Mouse (Mus musculus): Measurements from ENCODE around the gene Fermt1.

Gene Fermt1

DNA sequence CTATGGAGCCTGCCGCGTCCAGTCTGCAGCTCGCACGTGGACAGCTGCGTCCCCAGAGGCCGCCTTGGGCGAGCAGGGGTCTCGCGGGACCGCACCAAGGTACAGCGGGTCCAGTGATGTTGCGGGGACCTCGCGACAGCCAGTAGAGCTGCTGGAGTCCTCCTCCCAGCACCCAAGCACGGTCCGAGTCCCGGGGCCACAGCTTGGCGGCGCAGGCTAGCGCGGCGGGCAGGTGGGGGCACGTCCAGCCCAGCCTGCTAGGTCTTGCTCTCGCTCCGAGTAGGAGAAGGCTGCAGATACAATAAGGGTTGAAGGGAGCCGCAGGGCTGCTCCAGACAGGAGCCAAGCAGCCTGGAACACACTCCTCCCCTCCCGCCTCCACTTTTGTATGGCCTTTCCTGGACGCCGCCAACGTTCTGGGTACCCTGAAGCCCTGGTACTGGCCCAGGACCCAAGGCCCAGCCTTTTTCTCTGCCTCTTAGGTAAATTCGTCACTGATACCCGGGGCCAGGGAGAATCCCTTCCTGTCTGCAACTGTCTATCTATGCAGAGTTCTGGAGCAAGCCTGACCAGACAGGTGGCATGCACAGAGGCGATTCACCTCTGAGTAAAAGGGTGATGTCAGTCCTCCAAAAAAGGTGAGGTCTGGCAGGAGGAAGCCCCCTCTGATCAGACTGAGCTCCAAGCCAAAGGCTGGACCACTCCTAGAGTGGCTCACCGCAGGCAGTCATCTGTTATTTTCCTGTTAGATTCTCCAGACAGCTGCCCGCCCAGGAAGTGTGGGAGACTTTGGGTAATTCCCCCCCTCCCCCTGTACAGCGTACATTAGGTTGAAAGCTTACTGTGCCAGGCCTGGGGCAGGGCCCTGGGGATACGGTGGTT is at the start of gene Fermt1:
Fermt1 (minus strand) TSS at position 581 of the 882 bp plus-strand sequence.
- in situ Hi-C loops (cut with MboI, MseI), result no loop called here

DNA sequence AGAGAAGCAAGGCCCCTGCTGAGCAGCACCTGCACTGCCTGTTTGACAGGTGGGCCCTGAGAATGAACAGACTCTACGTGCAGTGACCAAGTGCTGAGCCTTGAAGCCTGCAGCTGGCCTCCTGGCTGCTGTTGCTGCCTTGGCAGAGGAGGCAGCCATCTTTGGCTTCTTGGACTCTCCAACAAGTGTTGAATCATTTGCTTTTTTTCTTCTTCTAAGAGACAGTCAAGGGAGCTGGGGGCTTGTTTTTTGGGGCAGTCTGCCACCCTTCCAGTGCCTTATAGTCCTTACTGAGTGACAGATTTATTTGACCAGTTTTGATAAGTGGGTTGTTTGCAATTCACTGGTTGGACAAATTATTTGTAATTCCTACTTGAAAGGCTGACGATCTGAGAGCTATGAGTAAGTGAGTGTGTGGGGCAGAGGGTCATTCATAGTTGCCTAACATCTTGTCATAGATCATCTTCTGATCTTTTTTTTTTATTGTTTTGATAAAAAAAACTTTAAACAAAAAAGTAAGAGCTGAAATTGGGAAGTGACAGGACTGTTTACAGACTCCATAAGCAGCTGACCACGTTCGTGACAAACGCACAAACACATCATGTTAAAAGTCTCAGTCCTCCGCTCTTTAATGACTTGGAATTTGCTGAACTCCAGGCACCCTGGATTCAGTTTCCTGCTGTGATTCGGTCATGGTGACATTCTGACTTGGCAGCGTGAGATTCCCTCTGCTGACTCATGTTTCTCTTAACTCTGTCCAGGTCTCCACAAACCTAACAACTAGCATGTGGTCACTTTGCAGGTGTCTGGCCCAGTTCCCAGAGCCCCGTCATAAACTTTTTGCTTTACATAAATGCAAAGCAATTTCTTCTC is 47.2 kb upstream of the Fermt1 start:
- in situ Hi-C loops (cut with MboI, MseI), result no loop called here

DNA sequence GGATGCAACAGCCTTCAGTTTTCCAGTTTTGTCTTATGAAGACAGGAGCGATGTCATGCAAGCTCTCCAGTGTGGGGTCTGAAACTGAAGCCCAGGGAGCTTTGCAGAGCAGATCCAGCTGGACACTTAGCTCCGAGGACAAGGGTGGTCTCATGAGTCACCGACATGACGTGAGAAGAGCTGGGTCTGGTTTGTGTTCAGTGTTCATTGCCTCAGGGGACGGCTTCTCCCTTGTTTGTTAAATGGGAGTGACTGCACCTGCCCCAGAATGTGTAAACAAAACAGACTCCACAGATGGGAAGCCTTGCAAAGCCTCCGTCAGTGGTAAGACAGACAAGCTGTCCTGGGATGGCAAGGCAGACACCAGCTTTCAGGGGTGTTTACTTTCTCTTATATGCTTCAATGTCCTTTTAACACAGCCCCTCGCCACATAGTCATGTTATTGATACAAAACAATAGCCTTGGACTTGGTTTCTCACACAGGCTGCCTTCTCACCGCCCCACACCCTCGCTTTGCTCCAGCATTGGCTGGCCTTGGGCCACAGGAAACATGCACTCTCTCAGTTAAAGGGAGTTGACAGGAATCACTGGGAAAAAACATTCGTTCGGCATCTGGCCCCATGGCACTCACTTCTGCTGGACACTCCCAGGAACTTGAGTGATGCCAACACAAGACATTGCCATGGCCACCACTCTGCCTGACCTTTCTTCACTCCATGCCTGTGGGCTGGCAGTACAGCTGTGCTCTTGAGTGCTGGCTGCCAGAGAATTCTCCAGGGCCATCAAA is 44.3 kb upstream of the Fermt1 start:
- in situ Hi-C loops (cut with MboI, MseI), result no loop called here

DNA sequence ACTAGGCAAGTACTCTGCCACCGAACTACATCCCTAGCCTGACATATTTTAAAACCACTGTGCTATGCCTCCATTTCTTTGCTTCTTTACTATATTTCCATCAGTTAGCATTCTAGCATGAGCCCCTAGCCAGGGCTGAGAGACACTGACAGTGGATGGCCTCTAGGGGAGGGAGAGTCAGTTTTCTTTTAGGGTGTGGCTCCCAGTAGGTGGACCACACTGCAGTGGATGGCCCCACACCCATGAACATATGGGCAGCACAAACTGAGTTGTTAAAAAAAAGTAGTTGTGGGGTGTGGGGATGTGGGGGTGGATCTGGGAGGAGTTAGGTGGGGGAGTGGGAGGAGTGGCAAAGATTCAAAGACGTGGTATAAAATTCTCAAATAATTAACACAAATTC is 27.6 kb upstream of the Fermt1 start:
- in situ Hi-C loops (cut with MboI, MseI), result no loop called here

DNA sequence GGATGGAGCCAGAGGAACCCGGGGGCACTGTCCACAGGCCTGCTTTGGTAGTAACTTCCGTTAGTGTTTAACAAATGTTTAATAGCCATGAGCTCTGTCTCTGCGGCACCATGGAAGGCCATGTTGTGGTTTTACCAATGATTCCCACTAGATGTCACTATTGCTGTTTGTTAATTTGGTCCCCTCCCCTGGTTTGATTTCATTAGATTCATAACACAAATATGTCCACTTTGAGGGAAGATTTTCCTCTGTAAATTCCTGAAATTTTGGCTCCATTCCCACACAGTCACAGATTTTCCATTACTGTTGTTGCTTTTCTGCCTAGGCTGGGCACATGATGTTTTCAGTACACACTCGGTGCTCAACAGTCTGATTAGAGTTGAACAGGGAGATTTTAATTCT is 25.1 kb upstream of the Fermt1 start:
- in situ Hi-C loops (cut with MboI, MseI), result no loop called here

DNA sequence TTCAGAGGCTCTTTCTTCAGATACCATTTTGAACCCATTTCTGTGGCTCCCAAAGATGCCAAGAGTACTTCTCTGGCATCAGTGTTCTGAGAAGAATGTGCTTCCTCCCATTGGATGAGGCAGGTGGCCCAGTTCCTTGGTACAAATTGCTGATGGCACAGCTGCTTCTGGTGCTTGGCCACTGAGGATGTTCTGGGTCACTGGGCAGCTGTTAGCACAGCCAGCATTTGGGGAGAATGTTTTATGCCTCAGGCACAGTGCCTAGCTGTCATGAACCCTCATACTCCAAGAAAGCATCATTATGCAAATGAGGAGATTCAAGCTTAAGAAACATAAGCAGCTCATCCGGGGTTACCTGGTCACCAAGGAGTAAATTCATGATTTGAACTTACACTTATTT is 12.1 kb upstream of the Fermt1 start:
- in situ Hi-C loops (cut with MboI, MseI), result no loop called here

DNA sequence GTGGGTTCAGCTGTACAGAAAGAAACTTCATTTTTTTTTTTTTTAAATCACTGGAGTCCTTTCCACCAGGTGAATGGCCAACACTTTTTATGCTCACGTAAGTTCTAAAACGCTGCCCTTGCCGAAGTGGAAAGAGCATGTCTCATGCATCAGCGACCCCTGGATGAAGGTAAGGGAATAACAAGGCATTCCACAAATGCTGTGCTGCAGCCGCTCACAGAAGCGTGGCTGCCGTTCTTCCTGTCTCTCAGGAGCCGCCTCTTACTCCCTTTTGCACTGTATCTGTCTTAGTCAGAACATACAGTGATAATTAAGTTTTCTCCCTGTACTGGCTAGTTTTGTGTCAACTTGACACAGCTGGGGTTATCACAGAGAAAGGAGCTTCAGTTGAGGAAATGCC is 6.5 kb upstream of the Fermt1 start:
- in situ Hi-C loops (cut with MboI, MseI), result no loop called here

DNA sequence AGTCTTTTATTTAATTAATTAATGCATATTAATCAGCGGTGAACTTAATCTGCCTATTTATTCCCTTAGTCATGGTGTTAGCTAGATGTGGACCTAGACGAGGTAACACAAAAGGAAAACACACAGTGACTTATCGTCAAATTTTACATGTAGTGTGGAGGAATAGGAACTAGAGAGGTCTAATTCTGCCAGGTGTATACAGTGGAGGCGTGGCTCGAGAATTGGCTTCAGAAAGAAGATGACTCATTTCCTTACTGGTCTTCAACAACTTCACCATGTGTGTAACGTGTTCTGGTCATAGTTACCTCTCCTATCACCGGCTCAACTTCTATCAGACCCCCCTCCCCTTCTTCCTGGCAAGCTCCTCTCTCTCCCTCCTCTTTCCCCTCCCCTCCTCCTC is 2.5 kb upstream of the Fermt1 start:
- in situ Hi-C loops (cut with MboI, MseI), result no loop called here

DNA sequence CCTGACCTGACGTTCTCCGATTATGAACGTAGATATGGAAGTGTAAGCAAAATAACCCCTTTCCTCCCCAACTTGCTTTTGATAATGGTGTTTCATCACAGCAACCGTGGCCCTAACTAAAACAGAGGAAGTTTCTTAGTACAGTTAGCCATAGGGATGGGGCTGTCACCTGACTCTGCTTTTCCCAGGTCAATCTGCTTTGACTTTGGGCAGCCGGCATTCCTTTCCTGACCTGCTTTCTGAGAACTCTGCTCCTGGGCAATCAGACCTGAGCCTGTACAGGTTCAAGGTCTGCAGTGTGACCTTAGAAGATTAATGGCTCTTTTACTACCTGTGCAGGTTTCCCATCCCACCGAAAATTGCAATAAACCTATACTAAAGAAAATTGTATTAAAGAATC is 1.3 kb upstream of the Fermt1 start:
- in situ Hi-C loops (cut with MboI, MseI), result no loop called here

DNA sequence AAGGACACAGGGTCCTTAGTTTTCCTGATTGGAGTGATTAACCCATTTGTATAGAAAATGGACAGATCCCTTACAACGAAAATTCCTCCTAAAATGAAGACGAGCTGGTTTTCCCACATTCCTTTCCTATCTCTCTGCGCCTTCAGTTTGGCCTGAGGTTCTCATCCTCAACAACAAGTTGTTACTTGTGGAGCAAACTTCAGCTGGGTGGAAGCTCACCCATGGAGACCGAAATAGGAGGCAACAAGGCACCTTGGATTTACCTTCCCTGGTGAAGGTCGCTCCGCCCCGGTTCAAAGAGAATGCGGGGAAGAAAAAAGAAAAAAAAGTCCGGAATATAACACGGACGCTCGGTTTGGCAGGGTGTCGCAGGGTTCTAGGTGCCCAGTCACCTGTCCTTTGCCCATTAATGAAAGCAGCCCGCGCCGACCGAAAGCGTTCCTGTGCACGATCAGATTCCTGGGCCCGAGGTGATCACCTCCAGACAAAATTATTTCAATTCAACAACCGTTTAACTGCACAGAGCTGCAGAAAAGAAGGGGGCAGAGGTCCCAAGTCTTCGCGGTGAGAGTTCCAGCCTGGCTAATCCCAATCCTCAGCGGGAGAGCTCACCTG is 888 bp downstream of the Fermt1 start:
- in situ Hi-C loops (cut with MboI, MseI), result no loop called here

DNA sequence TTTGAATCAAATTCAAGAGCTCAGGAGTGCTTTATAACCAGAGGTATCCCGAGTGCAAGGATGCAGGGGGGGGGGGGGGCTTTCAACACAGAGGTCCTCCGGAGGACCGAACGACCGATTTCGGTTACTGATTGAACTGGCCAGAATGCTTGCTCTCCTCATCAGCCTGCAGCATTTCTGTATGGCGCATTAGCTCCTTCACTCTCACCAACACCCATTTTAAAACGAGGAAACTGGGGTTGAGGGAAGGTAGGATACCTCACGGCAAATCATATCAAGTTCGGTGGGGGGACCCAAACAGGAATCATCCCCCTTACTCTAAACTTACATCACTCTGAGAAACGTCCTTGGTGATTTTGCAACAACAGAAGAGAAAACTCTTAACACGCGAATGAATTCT is 1.7 kb downstream of the Fermt1 start:
- in situ Hi-C loops (cut with MboI, MseI), result no loop called here

DNA sequence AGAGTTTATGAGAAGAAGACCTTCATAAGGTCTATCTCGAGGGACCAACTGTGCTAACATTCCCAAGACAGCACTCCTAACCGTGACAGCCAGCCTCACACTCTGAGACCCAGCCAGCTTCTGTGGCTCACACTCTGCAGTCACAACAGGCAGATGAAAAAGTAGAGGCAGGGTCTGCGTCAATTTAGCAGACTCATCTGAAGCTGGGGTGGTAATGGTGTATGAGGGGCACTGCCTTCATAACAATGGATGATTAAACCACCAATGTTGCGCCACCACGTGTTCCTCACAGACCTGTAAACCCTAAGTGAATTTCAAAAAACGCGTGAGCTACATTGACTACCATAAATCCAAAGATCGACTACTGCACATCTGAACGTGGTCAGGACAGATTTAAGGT is 2.1 kb downstream of the Fermt1 start:
- in situ Hi-C loops (cut with MboI, MseI), result no loop called here

DNA sequence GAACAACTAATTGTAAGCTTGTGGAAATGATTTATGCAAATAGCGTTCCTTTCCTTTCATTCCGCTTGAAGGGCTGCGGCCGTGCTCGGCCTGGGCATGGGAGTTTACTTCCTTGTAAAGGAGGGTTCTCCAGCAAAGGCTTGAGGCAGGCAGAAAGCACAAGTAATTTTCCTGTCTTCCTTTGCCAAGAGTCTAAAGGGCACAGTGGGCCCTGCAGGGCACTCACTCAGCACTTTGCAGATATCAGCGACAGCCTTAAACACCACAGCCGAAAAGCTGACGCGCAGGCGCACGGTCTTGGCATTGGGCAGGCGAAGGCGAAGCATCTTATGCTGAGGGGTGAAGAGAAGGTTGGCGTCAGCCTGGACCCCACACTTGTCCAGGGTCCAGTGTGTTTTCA is 6.7 kb downstream of the Fermt1 start:
- in situ Hi-C loops (cut with MboI, MseI), result no loop called here

DNA sequence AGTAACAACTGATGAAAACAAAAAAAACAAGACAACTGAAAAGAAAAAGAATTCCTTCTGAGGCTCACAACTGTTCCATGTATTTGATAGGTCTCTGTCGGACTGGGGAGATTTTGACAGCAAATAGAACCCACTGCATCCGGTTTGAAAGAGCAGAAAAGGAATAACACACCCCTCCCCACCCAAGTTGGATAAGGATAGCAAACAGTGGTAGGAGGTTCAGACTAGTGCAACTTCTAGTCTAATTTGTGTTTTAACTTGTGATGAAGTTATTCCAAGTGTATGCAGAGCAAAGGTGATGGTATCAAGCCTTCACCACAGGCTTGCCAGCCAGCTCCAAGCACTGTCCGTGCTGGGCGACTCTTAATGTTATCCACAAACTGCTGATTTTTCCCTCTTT is 9.5 kb downstream of the Fermt1 start:
- in situ Hi-C loops (cut with MboI, MseI), result no loop called here

DNA sequence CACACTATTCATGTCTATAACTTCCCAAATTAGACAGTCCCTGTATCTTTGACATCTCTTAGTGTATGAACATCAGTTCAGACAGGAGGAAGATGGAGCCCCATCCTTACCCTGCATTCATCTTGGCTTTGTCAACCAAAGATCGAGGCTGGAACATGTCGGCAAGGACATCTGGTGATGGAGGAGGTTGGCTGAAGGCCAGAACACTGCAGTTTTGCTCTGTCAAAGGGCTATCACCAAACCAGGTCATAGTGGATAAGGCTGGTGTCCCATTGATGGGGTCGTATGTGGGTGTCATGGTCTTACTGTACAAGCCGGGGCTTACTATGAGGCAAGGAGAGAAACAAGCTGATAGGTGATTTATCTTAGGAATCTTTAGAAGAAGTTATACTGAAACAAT is 11.0 kb downstream of the Fermt1 start:
- in situ Hi-C loops (cut with MboI, MseI), result no loop called here

DNA sequence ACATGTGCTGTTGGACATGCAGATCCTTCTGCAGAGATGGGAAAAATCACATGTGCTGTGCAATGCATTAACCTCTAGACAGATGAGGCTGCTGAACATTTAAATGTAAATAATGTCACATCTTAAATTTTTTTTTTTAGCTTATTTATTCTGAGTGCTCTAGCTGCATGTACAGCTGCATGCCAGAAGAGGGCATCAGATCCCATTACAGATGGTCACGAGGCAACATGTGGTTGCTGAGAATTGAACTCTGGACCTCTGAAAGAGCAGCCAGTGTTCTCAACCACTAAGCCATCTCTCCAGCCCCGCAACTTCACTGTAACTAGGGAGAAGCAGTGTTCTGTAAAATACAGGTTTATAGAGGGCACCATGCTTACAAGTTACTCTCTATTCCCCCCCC is 11.6 kb downstream of the Fermt1 start:
- in situ Hi-C loops (cut with MboI, MseI), result no loop called here

DNA sequence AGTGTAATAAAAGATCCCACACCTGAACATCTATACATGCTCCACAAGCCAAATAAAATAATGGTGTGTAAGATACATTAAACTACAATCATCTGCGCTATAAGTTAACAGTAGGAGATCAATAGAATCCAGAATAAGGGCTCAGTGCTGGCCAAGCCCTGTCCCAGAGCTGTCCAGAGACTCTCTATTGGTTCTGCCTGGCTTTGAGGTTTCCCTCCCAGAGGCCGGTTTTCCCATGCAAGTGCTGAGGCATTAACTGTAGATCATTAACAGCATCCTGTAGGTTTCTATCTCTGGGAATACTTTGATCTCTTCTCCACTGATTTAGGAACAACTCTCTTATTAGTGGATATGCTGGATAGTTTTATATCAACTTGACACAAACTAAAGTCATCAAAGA is 16.7 kb downstream of the Fermt1 start:
- in situ Hi-C loops (cut with MboI, MseI), result no loop called here

DNA sequence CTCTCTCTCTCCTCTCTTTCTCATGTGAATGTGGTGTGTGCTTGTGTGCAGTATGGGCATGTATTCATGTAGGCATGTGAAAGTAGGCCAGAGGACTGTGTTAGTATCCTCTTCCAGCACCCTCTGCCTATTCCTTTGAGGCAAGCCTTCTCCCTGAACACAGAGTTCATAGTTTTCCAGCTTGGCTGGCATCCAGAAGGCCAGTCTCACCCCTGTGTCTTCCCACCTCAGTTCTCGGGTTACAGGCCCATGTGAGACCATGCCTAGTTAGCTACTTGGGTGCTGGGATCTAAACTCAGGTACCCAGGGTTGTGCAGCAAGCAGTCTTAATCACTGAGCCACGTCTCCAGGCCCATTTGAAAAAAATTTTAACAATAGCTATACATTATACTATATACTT is 17.8 kb downstream of the Fermt1 start:
- in situ Hi-C loops (cut with MboI, MseI), result no loop called here

DNA sequence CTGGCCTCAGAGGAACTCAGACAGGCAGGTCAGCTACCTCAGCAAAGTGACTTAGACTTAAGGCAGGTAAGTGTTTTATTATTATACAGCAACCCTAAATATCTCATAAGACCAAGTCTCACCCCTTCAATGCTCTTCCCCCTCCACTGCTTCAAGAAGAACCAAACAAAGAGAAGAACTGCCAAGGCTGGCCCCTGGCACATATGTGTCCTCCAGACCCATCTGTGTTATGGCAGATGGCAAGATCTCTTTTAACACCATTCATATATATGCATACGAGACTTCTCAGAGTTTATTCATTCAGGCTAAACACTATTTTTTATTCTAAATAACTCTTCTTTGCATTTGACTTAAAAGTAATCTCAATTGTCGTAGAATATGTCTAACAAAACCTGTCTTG is 18.4 kb downstream of the Fermt1 start:
- in situ Hi-C loops (cut with MboI, MseI), result no loop called here

DNA sequence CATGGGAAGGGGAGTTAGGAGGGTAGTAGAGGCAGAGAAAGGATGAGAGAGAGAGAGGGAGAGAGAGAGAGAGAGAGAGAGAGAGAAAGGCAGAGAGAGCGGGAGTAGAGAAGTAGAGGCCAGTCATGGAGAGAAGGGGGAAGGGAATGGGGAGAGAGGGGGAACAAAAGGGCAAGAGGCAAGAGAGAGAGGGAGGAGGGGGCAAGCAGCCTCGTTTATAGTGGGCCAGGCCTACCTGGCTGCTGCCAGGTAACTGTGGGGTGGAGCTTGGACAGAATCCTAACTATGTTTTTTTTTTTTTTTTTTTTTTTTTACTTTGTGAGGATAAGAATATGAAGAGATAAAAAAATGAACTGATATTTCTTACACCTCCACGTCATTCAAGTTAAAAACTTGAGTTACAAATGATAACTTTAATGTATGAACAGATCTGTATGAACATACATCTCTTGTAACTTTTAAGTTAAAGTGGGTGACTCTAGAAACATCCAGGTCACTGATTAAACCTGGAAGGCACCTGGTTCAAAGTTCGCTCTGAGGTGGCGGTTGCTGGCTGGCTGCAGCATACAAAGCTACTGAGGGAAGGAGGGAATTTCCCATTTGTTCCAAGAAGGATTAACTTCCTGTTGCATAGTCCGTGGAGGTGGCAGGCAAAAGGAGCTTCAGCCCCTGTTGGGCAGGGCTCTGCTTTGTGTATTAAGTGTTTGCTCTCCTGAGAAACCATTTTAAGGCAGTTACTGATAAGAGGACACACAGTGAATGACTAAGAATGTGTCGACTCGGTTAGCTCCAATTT is 22.2 kb downstream of the Fermt1 start:
- in situ Hi-C loops (cut with MboI, MseI), result no loop called here
